Mouse (Mus musculus) adrenal gland (tissue): ENCODE measurements around the gene Cd209g.
"Not testable (repeated sequence)": the region's sequence is repeated elsewhere in the genome, so short reads cannot be mapped to it uniquely, and the experiment has no call there.

ENCODE experiments used
- intact Hi-C: fragments of 180-260 bp; cut with DNase I; formaldehyde crosslinking; loops from one replicate; pipeline ENCODE4 v1.15.1; 2025
- long read RNA-seq, 2 experiments: library from polyadenylated mRNA; unstranded; transcript quantifications; one replicate each; pipeline ENCODE4 v2.0.0; 2020; ENCODE audit warnings: borderline replicate concordance in 1 of 2; ENCODE audit not compliant: insufficient replicate concordance in 1 of 2

Gene Cd209g
- long read RNA-seq, experiment 1, result 0 reads
- long read RNA-seq, experiment 2, result 0 reads

DNA sequence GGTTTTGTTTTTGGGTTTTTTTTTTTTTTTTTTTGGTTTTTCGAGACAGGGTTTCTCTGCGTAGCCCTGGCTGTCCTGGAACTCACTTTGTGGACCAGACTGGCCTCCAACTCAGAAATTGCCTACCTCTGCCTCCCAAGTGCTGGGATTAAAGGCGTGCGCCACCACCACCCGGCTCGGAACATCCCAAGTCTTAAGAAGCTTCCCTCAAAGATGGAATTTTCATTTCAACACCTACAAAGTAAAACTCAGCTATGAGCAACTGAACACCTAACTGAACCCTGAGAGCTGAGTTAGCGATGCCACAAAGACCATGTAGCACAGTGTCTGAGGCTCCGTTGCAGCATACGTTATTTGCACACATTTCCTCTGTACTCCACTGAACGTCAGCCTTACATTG lies at the start of gene Cd209g:
TSS of gene Cd209g (plus strand) at position 301 of the 400 bp plus-strand sequence.
- intact Hi-C loops, result no loop called here

DNA sequence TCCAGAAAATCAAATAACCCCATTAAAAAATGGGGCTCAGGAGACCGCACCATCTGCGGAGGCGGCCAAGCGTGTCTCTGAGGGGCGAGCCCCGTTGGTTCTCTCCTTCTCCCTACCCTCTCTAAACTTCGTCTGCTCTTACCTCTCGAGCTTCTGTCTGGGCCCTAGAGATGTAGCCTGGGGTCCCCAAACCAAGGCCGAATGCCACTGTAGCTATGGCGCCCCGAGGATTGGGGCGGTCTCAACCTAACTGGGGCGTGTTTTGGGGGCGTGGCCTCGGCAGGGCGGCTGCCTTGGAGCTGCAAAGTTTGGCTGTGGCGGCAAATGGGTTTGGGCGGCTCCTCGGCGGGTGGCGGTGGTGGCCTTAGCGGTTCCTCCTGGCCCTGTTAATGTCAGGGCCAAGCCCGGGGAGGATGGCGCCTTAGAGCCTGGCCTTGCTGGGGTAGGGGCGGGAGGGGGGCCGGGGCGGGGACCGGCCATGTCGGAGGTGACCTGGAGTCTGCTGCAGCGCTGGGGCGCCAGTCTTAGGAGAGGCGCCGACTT lies 46.6 kb upstream of the Cd209g start:
- intact Hi-C loops, result not testable (repeated sequence)

DNA sequence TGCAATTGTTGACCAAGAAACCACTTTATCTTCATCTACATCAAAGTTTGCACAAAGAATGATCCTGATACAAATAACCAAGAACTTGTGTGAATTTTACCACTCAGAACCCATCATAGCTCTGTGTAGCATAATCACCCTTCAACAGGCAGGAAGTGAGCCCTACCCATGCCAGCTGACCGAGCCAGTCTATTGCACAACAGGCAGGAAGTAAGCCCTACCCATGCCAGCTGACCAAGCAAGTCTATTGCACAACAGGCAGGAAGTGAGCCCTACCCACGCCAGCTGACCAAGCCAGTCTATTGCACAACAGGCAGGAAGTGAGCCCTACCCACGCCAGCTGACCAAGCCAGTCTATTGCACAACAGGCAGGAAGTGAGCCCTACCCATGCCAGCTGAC lies 45.4 kb upstream of the Cd209g start:
- intact Hi-C loops, result not testable (repeated sequence)

DNA sequence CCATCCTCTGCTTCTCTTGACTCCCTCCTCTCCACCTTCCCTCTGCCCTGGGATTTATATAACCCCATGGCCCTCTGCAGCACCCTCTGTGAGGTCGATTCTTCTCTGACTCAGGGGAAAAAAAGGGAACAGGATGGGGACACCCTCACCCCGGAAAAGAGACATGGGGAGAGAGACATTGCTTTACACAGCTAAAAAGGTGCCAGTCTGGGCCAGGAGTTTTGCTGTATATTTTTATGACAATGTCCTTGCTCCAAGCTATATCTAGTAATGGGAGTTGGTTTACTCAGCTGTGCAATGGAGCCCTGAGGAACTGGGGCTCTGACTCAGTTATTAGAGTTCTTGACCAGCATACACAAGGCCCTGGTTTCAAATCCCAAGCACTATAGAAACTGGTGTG lies 28.2 kb upstream of the Cd209g start, which contains the start of gene Cd209f:
TSS of gene Cd209f (minus strand) at position 101 of the 400 bp plus-strand sequence.
- intact Hi-C loops, result not testable (repeated sequence)

DNA sequence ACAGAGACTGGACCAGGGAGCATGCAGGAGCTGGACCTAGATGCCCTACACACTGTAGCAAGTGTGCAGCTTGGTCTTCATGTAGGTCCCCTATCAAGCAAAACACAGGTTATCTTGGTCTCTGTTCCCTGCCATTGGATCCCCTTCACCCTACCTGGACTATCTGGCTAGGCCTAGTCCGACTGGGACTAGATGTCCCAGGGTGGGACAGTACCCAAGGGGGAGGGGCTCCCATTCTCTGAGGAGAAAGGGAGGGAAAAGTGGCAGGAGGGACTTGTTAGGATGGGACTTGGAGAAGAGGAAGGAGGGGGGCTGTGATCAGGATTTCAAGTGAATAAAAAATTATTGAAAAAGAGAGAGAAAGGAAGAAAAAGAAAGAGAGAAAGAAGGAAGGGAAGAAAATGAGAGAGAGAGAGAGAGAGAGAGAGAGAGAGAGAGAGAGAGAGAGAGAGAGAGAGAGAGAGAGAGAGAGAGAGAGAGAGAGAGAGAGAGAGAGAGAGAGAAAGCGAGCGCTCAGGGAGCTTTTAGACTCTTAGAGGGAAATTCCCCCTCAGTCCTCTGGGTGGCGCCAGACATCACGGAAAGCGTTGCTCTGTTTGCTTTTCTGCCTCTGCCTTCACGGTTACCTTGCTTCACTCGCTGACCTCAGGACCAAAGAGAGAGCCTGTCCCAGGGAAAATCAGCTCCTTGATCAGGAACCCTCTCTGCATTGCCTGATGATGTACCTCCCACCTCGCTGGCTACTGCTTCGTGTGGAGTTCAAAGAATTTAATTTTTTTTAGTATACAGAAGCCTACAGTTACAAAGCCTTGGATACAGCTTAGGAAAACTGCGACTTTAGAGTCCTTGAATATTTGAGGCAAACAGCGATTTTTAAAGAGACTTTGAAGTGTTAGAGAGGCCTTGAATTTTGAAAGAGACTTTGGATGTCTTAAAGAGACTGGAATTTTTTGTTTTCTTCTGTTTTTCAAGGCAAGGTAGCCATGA lies 6.1 kb downstream of the Cd209g start:
- intact Hi-C loops, result loop anchor here (2.0 to 5.0 kb wide), 6 partner anchors 53 to 447 kb away; partner anchors contain the start of genes Ccl25, Ctxn1 and Elavl1

DNA sequence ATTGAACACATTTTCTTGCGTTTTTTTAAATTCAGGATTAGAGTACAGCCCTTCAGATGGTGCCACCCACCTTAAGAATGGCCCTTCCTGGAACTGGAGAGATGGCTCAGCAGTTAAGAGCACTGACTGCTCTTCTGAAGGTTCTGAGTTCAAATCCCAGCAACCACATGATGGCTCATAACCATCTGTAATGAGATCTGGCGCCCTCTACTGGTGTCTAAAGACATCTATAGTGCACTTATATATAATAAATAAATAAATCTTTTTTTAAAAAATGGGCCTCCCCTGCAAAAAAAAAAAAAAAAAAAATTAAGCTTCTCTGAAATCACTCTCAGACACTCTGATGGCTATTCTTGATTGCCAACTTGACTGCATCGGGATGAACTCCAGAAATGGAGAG lies 7.8 kb downstream of the Cd209g start:
- intact Hi-C loops, result loop anchor here (2.0 to 5.0 kb wide), 6 partner anchors 51 to 446 kb away; partner anchors contain the start of genes Ccl25, Ctxn1 and Elavl1

DNA sequence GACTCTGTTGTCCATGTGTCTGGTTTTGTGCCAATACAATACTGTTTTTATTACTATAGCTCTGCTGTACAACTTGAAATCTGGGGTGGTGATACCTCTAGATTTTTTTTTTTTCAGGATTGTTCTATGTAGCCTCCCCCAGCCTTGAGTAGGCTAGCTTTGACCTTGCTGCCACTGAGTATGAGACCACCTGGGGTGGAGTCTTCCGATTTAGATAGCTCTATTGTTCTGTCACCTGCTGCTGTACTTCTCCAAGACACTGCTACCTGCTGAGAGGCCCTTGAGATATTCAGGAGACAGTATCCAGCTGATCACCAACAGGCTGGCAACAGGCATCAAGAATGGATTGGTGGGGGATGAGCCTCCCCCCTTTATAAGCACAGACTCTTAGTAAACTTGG lies 13.4 kb downstream of the Cd209g start:
- intact Hi-C loops, result no loop called here

DNA sequence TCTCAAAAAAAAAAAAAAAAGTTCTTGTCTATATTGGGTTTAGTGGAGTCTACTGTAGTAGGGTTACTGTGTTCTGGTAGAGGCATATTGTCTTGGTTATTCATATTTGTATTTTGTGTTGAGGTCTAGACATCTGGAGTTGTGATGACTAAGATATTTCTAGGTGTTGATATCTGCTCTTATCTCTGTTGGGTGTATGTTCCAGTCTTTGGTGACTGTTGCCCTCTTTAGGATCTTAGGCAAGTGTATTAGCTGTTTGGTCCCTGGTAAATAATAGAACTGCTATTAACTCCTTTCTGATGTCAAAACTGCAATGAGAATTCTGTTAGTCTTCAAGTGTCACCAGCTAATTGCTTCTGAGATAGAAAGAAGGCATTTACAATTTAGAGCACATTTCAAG lies 21.0 kb downstream of the Cd209g start:
- intact Hi-C loops, result no loop called here

DNA sequence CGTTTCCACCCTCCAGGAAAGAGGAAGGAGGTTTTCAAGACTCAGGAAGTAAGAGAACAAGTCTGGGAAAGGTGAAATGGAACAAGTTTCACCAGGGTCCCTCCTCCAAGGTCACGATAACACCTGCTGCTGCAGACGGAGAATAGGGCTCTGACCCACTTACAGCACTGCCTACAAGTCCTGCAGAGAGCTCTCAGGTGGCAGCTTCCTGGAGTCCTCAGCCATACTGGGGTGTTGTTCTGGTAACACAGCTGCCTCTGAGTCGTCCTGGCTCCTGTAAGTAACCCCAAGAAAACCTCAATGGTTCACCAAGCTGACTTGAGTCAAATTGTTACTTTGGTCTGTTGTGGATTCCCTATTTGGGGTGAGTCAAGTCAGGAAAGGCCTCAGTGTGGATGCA lies 28.9 kb downstream of the Cd209g start:
- intact Hi-C loops, result no loop called here

DNA sequence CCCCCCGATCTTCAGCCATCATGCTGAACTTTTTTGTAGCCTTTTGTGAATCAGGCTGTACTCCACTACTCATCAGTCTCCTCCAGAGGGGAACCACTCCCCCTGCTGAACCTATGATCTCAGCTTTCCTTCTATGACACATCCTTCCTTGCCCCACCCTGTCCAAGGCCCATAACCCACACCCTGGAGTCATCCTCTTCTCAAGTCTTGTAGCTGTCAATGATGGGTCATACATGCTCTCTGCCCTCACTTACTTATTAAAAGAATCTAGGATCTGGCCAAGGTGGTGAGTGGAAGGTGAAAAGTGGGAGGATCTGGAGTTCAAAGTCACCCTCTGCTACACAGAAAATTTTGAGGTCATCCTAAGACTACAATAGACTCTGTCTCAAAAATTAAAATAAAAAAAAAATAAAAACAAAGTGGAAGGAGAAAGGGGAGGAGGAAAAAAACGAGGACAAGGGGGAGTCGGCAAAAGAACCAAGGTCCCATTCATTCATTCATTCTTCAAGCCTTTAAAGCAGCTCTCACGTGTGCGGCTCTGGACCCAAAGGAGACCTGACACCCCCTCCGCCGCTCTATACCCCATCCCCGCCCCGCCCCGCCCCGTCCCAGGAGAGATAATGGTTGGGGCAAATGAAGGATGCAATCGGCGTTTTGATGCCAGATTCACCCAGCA lies 31.4 kb downstream of the Cd209g start:
- intact Hi-C loops, result no loop called here

DNA sequence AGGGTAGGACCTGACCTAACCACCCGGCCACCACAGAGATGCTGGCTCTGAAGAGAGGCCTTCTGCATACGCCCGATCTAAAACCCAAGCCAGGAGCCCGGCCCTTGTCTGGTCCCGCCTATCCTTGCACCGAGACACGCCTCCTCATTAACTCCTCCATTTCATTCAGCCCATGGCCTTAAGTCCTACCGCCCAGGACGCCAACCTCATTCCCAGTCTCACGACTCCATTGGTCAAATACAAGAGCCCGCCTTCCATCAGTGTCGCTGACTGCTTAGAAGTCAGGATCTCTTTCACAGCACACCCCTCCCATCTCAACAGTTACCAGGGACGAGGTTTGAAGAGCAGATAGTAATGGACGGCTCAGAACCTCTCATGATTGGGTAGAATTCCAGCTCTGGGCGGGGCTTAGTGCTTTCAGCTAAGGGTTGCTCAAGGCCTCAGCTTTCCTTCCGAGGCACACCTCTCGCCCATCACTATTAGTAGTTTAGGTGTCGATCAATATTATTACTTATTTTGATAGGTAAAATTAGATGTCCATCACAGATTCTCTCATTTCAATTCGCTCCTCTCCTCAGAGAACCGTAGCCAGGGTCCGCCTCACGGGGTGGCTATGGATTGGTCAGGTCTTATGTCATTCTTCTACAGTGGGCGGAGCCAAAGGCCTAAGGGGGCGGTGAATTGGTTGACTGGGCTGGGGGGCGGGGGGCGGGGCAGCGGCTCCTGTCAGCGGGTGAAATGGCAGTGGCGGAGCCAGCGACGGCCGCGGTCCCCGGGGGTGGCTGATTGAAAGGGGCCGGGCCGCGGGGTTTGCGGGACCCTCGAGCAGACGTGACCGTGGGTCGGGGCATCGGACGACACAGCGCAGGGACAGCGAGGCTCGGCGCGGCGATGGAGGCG lies 32.2 kb downstream of the Cd209g start, which contains the start of gene Evi5l:
TSS of gene Evi5l (plus strand) at position 716 of the 900 bp plus-strand sequence.
- intact Hi-C loops, result no loop called here

DNA sequence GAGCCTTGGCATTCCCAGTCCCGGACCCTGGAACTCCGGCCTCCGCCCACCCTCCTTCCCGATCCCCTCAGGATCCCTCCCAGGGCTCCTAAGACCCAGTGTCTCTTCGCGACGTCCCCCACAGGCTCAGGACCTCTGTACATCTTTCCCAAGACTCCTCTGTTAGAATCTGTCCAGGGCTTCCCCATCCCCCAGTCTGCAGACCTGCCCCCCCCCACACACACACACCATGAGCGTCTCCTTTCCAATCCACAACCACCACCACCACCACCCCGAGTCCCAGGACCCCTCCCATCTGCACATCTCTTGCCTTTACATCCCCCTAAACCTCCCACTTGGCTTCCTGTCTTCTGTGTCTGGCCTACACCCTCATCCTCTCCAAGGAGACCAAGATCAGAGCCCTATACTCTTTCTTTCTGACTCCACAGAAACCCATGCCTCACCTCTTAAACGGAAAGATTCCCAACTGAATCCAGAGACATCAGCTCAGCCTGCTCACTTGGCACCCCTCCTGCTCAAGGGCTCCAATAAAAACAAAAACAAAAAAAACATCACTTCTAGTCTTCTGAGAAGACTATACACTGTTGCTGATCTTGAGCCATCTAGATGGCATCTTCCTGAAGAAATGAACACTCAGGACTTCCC lies 33.1 kb downstream of the Cd209g start:
- intact Hi-C loops, result no loop called here

DNA sequence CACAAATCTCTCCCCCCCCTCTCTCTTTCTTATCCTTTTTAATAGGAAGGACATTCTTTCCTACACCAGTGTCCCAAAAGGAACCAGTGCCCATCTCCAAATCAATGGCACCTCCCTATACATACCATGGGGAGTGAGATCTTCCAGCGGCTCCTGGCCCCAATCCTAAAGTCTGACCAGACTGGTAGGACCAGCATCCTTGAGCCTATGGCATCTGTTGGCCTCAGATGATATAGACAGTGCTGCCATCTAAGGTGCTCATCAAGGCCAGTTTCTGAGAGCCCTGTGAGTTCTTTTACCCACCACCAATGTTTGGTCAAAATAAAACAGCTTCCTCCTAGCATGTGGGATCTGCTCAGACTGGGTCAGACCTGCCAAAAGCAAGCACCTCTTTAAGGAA lies 34.0 kb downstream of the Cd209g start:
- intact Hi-C loops, result no loop called here

DNA sequence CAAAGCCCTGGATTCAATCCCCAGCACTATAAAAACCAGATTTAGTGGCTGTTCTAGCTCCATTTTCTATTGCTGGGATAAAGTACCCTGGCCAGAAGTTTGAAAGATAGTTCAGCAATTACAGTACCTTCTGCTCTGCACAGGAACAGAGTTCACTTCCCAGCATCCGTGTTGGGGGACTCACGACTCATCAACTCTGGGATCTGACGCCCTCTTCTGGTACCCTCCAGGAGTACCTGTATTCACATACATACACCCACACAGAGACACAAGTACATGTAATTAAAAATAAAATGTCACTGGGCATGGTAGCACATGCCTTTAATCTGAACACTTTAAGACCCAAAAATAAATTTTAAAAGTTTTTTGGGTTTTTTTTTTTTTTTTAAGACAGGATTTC lies 38.6 kb downstream of the Cd209g start:
- intact Hi-C loops, result no loop called here

DNA sequence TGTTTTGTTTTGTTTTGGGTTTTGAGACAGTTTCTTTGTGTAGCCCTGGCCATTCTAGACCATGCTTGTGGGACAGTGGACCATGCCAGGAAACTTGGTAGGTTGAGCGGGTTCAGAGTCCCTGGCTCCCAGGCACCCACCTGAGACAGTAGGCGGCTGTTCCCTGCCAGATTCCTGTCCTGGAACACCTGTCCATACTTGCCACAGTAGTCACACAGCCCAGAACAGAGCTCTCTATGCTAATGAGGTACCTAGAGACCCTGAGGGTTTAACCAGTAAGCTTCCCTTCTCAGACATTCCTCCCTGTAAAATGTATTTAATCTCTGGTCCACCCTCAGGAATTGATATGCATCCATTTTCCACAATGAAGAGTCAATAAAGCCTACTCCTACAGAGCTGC lies 40.1 kb downstream of the Cd209g start:
- intact Hi-C loops, result no loop called here

DNA sequence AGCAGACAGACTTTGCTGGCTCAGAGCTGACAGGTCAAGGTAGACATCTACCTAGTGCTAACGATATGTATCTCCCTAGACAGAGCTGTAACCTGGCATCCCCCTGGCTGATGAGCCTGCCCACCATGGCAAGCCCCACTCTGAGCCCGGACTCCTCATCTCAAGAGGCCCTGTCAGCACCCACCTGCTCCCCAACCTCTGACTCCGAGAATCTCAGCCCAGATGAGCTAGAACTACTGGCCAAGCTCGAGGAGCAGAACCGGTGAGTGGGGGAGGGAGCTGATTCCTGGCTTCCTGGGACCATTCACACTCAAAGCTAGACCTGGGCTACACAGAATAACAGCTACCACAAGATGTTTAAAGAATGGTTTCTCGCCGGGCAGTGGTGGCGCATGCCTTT lies 49.5 kb downstream of the Cd209g start:
- intact Hi-C loops, result no loop called here

DNA sequence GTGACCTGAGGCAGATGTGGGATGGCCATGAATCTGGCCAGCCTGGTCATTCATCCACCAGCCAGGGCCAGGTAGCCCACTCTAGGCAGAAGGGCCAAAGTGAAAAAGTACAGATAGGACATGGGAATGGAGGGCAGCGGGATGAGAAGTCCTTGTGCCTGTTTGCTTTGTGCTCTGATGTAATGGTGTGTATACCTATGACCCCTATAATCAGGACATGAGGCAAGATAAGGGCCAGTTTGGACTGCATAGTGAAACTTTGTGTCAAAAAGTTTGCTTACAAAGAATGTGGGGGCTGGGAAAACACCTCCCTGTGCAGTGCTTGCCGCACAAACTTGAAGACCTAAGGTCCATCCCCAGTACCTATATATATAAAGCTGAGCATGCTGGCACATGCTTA lies 52.3 kb downstream of the Cd209g start:
- intact Hi-C loops, result no loop called here
